Mouse (Mus musculus) G1E (cell line): ENCODE results near the gene Adk.

ENCODE experiments used
- CTCF ChIP-seq: IDR thresholded peaks from 2 replicates; pipeline ENCODE4 v1.5.1; 2012; ENCODE audit warnings: low read depth, low read length, inconsistent platforms, mixed read lengths
- GATA2 ChIP-seq: IDR thresholded peaks from 2 replicates; pipeline ENCODE4 v1.6.1; 2012; ENCODE audit warnings: low read depth, low read length, inconsistent platforms, borderline replicate concordance

DNA sequence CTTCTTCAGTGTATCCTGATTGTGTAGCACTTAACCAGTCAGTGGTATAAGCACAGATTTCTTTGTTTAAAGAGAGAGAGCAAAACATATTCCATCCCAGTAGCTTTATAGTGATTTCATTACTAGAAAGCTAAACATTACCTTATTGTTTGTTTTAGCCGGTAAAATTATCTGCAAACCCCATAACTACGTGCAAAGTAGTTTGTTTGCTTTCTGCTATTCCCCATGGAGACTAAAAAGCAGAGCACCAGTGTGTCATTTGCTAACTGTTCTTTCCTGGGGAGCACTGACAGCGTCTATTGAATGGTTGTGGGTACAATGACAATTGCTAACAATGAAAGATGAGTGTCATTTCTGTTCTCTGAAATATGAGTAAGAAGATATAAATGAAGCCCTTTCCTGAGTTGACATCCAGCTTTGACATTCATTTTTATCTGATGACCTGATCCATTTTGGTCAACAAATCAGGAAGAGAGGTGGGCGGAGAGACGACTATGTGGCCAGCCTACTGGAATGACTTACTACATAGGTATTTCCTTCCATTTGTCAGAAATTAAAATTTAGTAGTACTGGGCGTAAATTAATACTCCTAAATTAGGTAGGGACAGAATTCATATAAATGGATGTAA, 226.6 kb downstream of the Adk start:
- TF ChIP-seq CTCF: no peak
- TF ChIP-seq GATA2: no peak
